Comparison of ENCODE assay signal across 8 mouse cellular contexts in genomic region chr19:46869526-46869925, GRCm38 (mm10).
DNase-seq lines count a peak whose midpoint lies in the region; ATAC-seq lines count a peak whose summit lies in the region.

No protein-coding gene starts in this region.

- DNase-seq in 3134 (ENCODE audit: extremely low read depth, insufficient read length, low spot score) = peak; percentile 54
- peak; percentile 89 for DNase-seq in adrenal gland, postnatal 10 days
- DNase-seq in embryo, embryonic 9.5 days (ENCODE audit: extremely low spot score) = peak; percentile 74
- peak; percentile 97 for DNase-seq in heart, adult 11 months
- peak; percentile 87 for DNase-seq in kidney, adult 18-20 months
- DNase-seq in limb, embryonic 11.5 days (ENCODE audit: low spot score) = peak; percentile 88
- peak; percentile 84 to 89 for DNase-seq in spleen, postnatal 10 days (ENCODE audit: low spot score in 2 of 2)

- no peak overlapping the region for H3K4me3 ChIP-seq in limb, embryonic 11.5 days (ENCODE audit: low read depth, low read length)
- no peak overlapping the region for H3K4me3 ChIP-seq in midbrain, embryonic 16.5 days (ENCODE audit: low read depth, low read length)

- 0 out of 2 replicates have a peak, but pooled peaks have one; percentile 31 for ATAC-seq in limb, embryonic 11.5 days (ENCODE audit: insufficient number of reproducible peaks, low FRiP score, low TSS enrichment, low read depth)
- peak; percentile 79 for ATAC-seq in midbrain, embryonic 16.5 days

- no peak overlapping the region for H3K4me2 ChIP-seq in limb, embryonic 11.5 days (ENCODE audit: low read depth, severe bottlenecking)
- H3K4me2 ChIP-seq in midbrain, embryonic 16.5 days (ENCODE audit: low read length) = no peak overlapping the region

- no peaks in the 10 kb centered on the region for H3K36me3 ChIP-seq in limb, embryonic 11.5 days (ENCODE audit: control insufficient read depth, insufficient read depth, low read length)
- H3K36me3 ChIP-seq in midbrain, embryonic 16.5 days (ENCODE audit: control insufficient read depth, insufficient read depth, low read length) = no peaks in the 10 kb centered on the region

- H3K27me3 ChIP-seq in limb, embryonic 11.5 days (ENCODE audit: control insufficient read depth, insufficient read depth, low read length) = no peaks in the 10 kb centered on the region
- H3K27me3 ChIP-seq in midbrain, embryonic 16.5 days (ENCODE audit: control insufficient read depth, insufficient read depth, low read depth, low read length) = no peaks in the 10 kb centered on the region

- no peak overlapping the region for H3K27ac ChIP-seq in limb, embryonic 11.5 days (replicated peaks; ENCODE audit: low read depth, low read length)
- no peak overlapping the region for H3K27ac ChIP-seq in midbrain, embryonic 16.5 days (ENCODE audit: low read length)

- H3K9ac ChIP-seq in limb, embryonic 11.5 days (ENCODE audit: low read length) = no peak overlapping the region
- no peak overlapping the region for H3K9ac ChIP-seq in midbrain, embryonic 16.5 days (ENCODE audit: low read depth, low read length)

- H3K4me1 ChIP-seq in limb, embryonic 11.5 days (ENCODE audit: control insufficient read depth, insufficient read depth, low read length) = no peaks in the 10 kb centered on the region
- H3K4me1 ChIP-seq in midbrain, embryonic 16.5 days (ENCODE audit: control insufficient read depth, insufficient read depth, low read length) = no peaks in the 10 kb centered on the region

- 12% methylated on average over 6 of the region's 6 CpGs for WGBS in limb, embryonic 11.5 days
- 13% methylated on average over 6 of the region's 6 CpGs for WGBS in midbrain, embryonic 16.5 days

- no peaks in the 10 kb centered on the region for H3K9me3 ChIP-seq in limb, embryonic 11.5 days (ENCODE audit: control insufficient read depth, low read length)
- H3K9me3 ChIP-seq in midbrain, embryonic 16.5 days (replicated peaks; ENCODE audit: control insufficient read depth, low read length, poor library complexity, severe bottlenecking) = no peaks in the 10 kb centered on the region
